Mouse (Mus musculus) heart, postnatal 0 days (tissue): ENCODE measurements around the gene 4933407L21Rik. TPM values are rescaled to one million over a fixed set of nuclear protein-coding genes. Genes with fewer than 3 reads are reported as not detected.

Experiments used
- ATAC-seq: fragments of 200-750 bp; cut with Nextera tagmentation; 2 replicates; pipeline ENCODE4 v1.8.0; 2017; ENCODE audit warnings: low read depth, moderate number of reproducible peaks, moderate library complexity; ENCODE audit not compliant: insufficient read depth
- DNase-seq: peaks from one replicate; pipeline ENCODE4 v3.0.0-alpha.2; 2016; ENCODE audit warnings: low spot score
- H3K27ac ChIP-seq: fragments of 300-500 bp; sonication (generic); 2 replicates; pipeline ENCODE4 v1.5.1; 2014; ENCODE audit warnings: low read depth, mild to moderate bottlenecking
- H3K27me3 ChIP-seq: fragments of 300-500 bp; sonication (generic); 2 replicates; pipeline ENCODE4 v1.6.1; 2014; ENCODE audit warnings: low read length, mixed read lengths; ENCODE audit not compliant: control insufficient read depth, insufficient read depth
- H3K36me3 ChIP-seq: fragments of 300-500 bp; sonication (generic); replicated peaks from 2 replicates; pipeline ENCODE4 v1.6.1; 2014; ENCODE audit warnings: low read length, mixed read lengths; ENCODE audit not compliant: control insufficient read depth, insufficient read depth
- H3K4me1 ChIP-seq: fragments of 300-500 bp; sonication (generic); 2 replicates; pipeline ENCODE4 v1.6.1; 2014; ENCODE audit warnings: antibody characterized with exemption; ENCODE audit not compliant: control insufficient read depth, insufficient read depth
- H3K4me2 ChIP-seq: fragments of 300-500 bp; sonication (generic); 2 replicates; pipeline ENCODE4 v1.6.1; 2014; ENCODE audit warnings: low read depth, mild to moderate bottlenecking, low read length, moderate library complexity
- H3K4me3 ChIP-seq: fragments of 300-500 bp; sonication (generic); 2 replicates; pipeline ENCODE4 v1.5.1; 2014; ENCODE audit warnings: low read depth, low read length
- H3K9ac ChIP-seq: fragments of 300-500 bp; sonication (generic); replicated peaks from 2 replicates; pipeline ENCODE4 v1.6.1; 2014; ENCODE audit warnings: low read depth, low read length, mixed read lengths
- H3K9me3 ChIP-seq: fragments of 300-500 bp; sonication (generic); replicated peaks from 2 replicates; pipeline ENCODE4 v1.6.1; 2016; ENCODE audit warnings: low read length; ENCODE audit not compliant: control insufficient read depth
- CTCF ChIP-seq: IDR thresholded peaks from 2 replicates; pipeline ENCODE4 v1.5.1; 2016; ENCODE audit warnings: antibody characterized with exemption, control low read depth, low read depth
- EP300 ChIP-seq: IDR thresholded peaks from 2 replicates; pipeline ENCODE4 v1.6.1; 2016; ENCODE audit warnings: antibody characterized with exemption, low read depth
- WGBS: fragments of 180-500 bp; shearing (Covaris S2); extraction: QIAGEN DNeasy Blood & Tissue Kit; methylation state at CpG from one replicate; pipeline ENCODE4 v1.1.7; 2014; 5-methylcytosine and 5-hydroxymethylcytosine counted together
- polyA plus RNA-seq: library from polyadenylated mRNA; unstranded; fragments of >200 nt; fragmentation: Nextera tagmentation; extraction: Ambion mirVana; gene quantifications from 2 replicates; pipeline ENCODE4 v1.2.1, GENCODE M21; 2015
- total RNA-seq: library from RNA; depleted of rRNA; stranded (reverse); fragments of >200 nt; gene quantifications from 2 replicates; pipeline ENCODE4 v1.2.3, GENCODE M21; 2014; ENCODE audit warnings: low replicate concordance

4933407L21Rik gene
- total and polyA plus RNA-seq, 2 experiments from 2014 or later, result not detected

- Histone ChIP-seq H3K4me2 (peak overlapping the region; percentile 88), H3K27me3 (no peaks in the 10 kb centered on the region), H3K9me3 (no peaks in the 10 kb centered on the region), H3K4me1 (peaks cover 47% of the 10 kb centered on the region), H3K36me3 (no peaks in the 10 kb centered on the region), H3K4me3 (peak overlapping the region; percentile 89), H3K9ac (peak overlapping the region; percentile 76), H3K27ac (peak overlapping the region; percentile 80)
- ATAC-seq (peak; percentile 83), DNase-seq (peak; percentile 85)
- WGBS, result 8% methylated on average over 15 of the region's 15 CpGs
- TF ChIP-seq EP300, result no peak
- peak; percentile 33; the same call in 1 of the 2 replicates for TF ChIP-seq CTCF
Measured at GRCm38 (mm10) chr1:85895391-85895837, 32.9 kb upstream of the 4933407L21Rik start.

GRCm38 (mm10) chr1:85896110-85896509 is 32.2 kb upstream of the 4933407L21Rik start:
- whole genome bisulfite sequencing, result 78% methylated on average over 5 of the region's 5 CpGs
- no peak for ATAC-seq

GRCm38 (mm10) chr1:85896781-85897700 is 31.2 kb upstream of the 4933407L21Rik start:
- Histone ChIP-seq H3K27ac (peak overlapping the region; percentile 47; the same call in 1 of the 2 replicates), H3K9ac (no peak overlapping the region), H3K4me3 (no peak overlapping the region), H3K4me1 (peaks cover 63% of the 10 kb centered on the region), H3K4me2 (peak overlapping the region; percentile 27), H3K36me3 (no peaks in the 10 kb centered on the region), H3K9me3 (no peaks in the 10 kb centered on the region), H3K27me3 (no peaks in the 10 kb centered on the region)
- DNase-seq (peak; percentile 35), ATAC-seq (no peak)
- TF ChIP-seq EP300 (no peak), CTCF (no peak)
- 46% methylated on average over 12 of the region's 12 CpGs for WGBS

More at GRCm38 (mm10) chr1:85896110-85896509, 32.2 kb upstream of the 4933407L21Rik start:
- Histone ChIP-seq H3K27me3 (no peaks in the 10 kb centered on the region), H3K9me3 (no peaks in the 10 kb centered on the region), H3K27ac (peak overlapping the region; percentile 80; the same call in 1 of the 2 replicates), H3K4me3 (peak overlapping the region; percentile 89; the same call in 1 of the 2 replicates), H3K36me3 (no peaks in the 10 kb centered on the region), H3K9ac (no peak overlapping the region), H3K4me2 (peak overlapping the region; percentile 88), H3K4me1 (peaks cover 54% of the 10 kb centered on the region)
- DNase-seq, result no peak
- TF ChIP-seq EP300, result no peak
- no peak for TF ChIP-seq CTCF

GRCm38 (mm10) chr1:85897901-85898760 is 30.2 kb upstream of the 4933407L21Rik start:
- no peak overlapping the region for H3K9ac ChIP-seq
- no peak for TF ChIP-seq EP300
- TF ChIP-seq CTCF, result no peak
- H3K9me3 ChIP-seq, result no peaks in the 10 kb centered on the region
- WGBS, result 30% methylated on average over 8 of the region's 8 CpGs
- H3K27me3 ChIP-seq, result no peaks in the 10 kb centered on the region
- H3K36me3 ChIP-seq, result peaks cover 3% of the 10 kb centered on the region; the same call in 1 of the 2 replicates
- no peak overlapping the region for H3K4me3 ChIP-seq
- H3K4me1 ChIP-seq, result peaks cover 72% of the 10 kb centered on the region
- ATAC-seq, result no peak
- H3K4me2 ChIP-seq, result no peak overlapping the region
- H3K27ac ChIP-seq, result peak overlapping the region; percentile 44; the same call in 1 of the 2 replicates
- no peak for DNase-seq

- Histone ChIP-seq H3K4me1 (peaks cover 72% of the 10 kb centered on the region), H3K27me3 (no peaks in the 10 kb centered on the region), H3K4me3 (no peak overlapping the region), H3K9ac (no peak overlapping the region), H3K4me2 (no peak overlapping the region), H3K27ac (peak overlapping the region; percentile 44; the same call in 1 of the 2 replicates), H3K9me3 (no peaks in the 10 kb centered on the region), H3K36me3 (peaks cover 11% of the 10 kb centered on the region; the same call in 1 of the 2 replicates)
- 64% methylated on average over 12 of the region's 12 CpGs for WGBS
- TF ChIP-seq EP300, result no peak
- TF ChIP-seq CTCF, result no peak
- no peak for ATAC-seq
- DNase-seq, result no peak
Measured at GRCm38 (mm10) chr1:85898761-85899387, 29.4 kb upstream of the 4933407L21Rik start.
